Mouse (Mus musculus): ENCODE results near the gene Triobp. TPM values are rescaled to one million over a fixed set of nuclear protein-coding genes. Genes with fewer than 3 reads are reported as not detected.

Gene Triobp
- polyA plus RNA-seq, 1 experiment from 2014 or later, result 46.7 TPM

- Histone ChIP-seq H3K9ac (ENCODE audit: low read depth, low read length) (peak overlapping the region; percentile 47), H3K36me3 (ENCODE audit: control insufficient read depth, insufficient read depth, low read length) (peaks cover 26% of the 10 kb centered on the region), H3K4me1 (replicated peaks; ENCODE audit: control insufficient read depth, insufficient read depth, low read length) (peaks cover 2% of the 10 kb centered on the region), H3K9me3 (ENCODE audit: control insufficient read depth, low read length) (no peaks in the 10 kb centered on the region), H3K27me3 (replicated peaks; ENCODE audit: control insufficient read depth, insufficient read depth, low read length) (peaks cover 9% of the 10 kb centered on the region), H3K27ac (ENCODE audit: low read depth, low read length) (peak overlapping the region; percentile 19; the same call in 1 of the 2 replicates), H3K4me3 (ENCODE audit: low read depth, low read length) (peak overlapping the region; percentile 25), H3K4me2 (peak overlapping the region; percentile 61)
- DNase-seq (ENCODE audit: low spot score), result peak; percentile 81
- peak; percentile 63 for ATAC-seq (replicated peaks; ENCODE audit: low FRiP score)
- 15% methylated on average over 9 of the region's 9 CpGs for WGBS
These were observed 4.9 kb upstream of the Triobp start for GRCm38 (mm10) chr15:78942663-78943062.

GRCm38 (mm10) chr15:78946232-78946631, 1.3 kb upstream of the Triobp start:
- no peaks in the 10 kb centered on the region for H3K9me3 ChIP-seq (ENCODE audit: control insufficient read depth, low read length)
- no peak overlapping the region for H3K4me3 ChIP-seq (ENCODE audit: low read depth, low read length)
- ATAC-seq (replicated peaks; ENCODE audit: low FRiP score), result no peak
- no peak for DNase-seq (ENCODE audit: low spot score)
- peaks cover 9% of the 10 kb centered on the region for H3K4me1 ChIP-seq (replicated peaks; ENCODE audit: control insufficient read depth, insufficient read depth, low read length)
- H3K27ac ChIP-seq (ENCODE audit: low read depth, low read length), result no peak overlapping the region
- H3K9ac ChIP-seq (ENCODE audit: low read depth, low read length), result no peak overlapping the region
- 83% methylated on average over 7 of the region's 7 CpGs for WGBS
- no peak overlapping the region for H3K4me2 ChIP-seq
- H3K27me3 ChIP-seq (replicated peaks; ENCODE audit: control insufficient read depth, insufficient read depth, low read length), result peaks cover 14% of the 10 kb centered on the region
- no peaks in the 10 kb centered on the region for H3K36me3 ChIP-seq (ENCODE audit: control insufficient read depth, insufficient read depth, low read length)

- Histone ChIP-seq H3K9me3 (ENCODE audit: control insufficient read depth, low read length) (no peaks in the 10 kb centered on the region), H3K9ac (ENCODE audit: low read depth, low read length) (no peak overlapping the region), H3K36me3 (ENCODE audit: control insufficient read depth, insufficient read depth, low read length) (no peaks in the 10 kb centered on the region), H3K27ac (ENCODE audit: low read depth, low read length) (no peak overlapping the region), H3K4me1 (replicated peaks; ENCODE audit: control insufficient read depth, insufficient read depth, low read length) (peaks cover 7% of the 10 kb centered on the region), H3K4me2 (peak overlapping the region; percentile 81), H3K27me3 (replicated peaks; ENCODE audit: control insufficient read depth, insufficient read depth, low read length) (peaks cover 14% of the 10 kb centered on the region), H3K4me3 (ENCODE audit: low read depth, low read length) (peak overlapping the region; percentile 48)
- ATAC-seq (replicated peaks; ENCODE audit: low FRiP score) (no peak), DNase-seq (ENCODE audit: low spot score) (no peak)
- WGBS, result 6% methylated on average over 11 of the region's 11 CpGs
These were observed 715 bp downstream of the Triobp start for GRCm38 (mm10) chr15:78948152-78948725.

GRCm38 (mm10) chr15:78948883-78949282, 1.4 kb downstream of the Triobp start:
- Histone ChIP-seq H3K4me2 (no peak overlapping the region), H3K4me1 (replicated peaks; ENCODE audit: control insufficient read depth, insufficient read depth, low read length) (peaks cover 7% of the 10 kb centered on the region), H3K9ac (ENCODE audit: low read depth, low read length) (no peak overlapping the region), H3K27me3 (replicated peaks; ENCODE audit: control insufficient read depth, insufficient read depth, low read length) (peaks cover 14% of the 10 kb centered on the region), H3K9me3 (ENCODE audit: control insufficient read depth, low read length) (no peaks in the 10 kb centered on the region), H3K4me3 (ENCODE audit: low read depth, low read length) (no peak overlapping the region), H3K36me3 (ENCODE audit: control insufficient read depth, insufficient read depth, low read length) (no peaks in the 10 kb centered on the region), H3K27ac (ENCODE audit: low read depth, low read length) (no peak overlapping the region)
- WGBS, result 94% methylated on average over 3 of the region's 3 CpGs
- DNase-seq (ENCODE audit: low spot score), result no peak
- ATAC-seq (replicated peaks; ENCODE audit: low FRiP score), result no peak

GRCm38 (mm10) chr15:78955663-78956062, 8.1 kb downstream of the Triobp start:
- ATAC-seq (replicated peaks; ENCODE audit: low FRiP score), result no peak
- 65% methylated on average over 3 of the region's 3 CpGs for WGBS

GRCm38 (mm10) chr15:78956351-78956750, 8.8 kb downstream of the Triobp start:
- Histone ChIP-seq H3K9ac (ENCODE audit: low read depth, low read length) (no peak overlapping the region), H3K36me3 (ENCODE audit: control insufficient read depth, insufficient read depth, low read length) (no peaks in the 10 kb centered on the region), H3K27me3 (replicated peaks; ENCODE audit: control insufficient read depth, insufficient read depth, low read length) (0 out of 2 replicates have a peak, but pooled peaks cover 2% of the 10 kb centered on the region), H3K4me1 (replicated peaks; ENCODE audit: control insufficient read depth, insufficient read depth, low read length) (no peaks in the 10 kb centered on the region), H3K4me2 (no peak overlapping the region), H3K9me3 (ENCODE audit: control insufficient read depth, low read length) (no peaks in the 10 kb centered on the region), H3K27ac (ENCODE audit: low read depth, low read length) (no peak overlapping the region), H3K4me3 (ENCODE audit: low read depth, low read length) (no peak overlapping the region)
- 58% methylated on average over 4 of the region's 4 CpGs for WGBS
- no peak for DNase-seq (ENCODE audit: low spot score)
- no peak for ATAC-seq (replicated peaks; ENCODE audit: low FRiP score)

More at GRCm38 (mm10) chr15:78955663-78956062, 8.1 kb downstream of the Triobp start:
- Histone ChIP-seq H3K4me2 (no peak overlapping the region), H3K36me3 (ENCODE audit: control insufficient read depth, insufficient read depth, low read length) (no peaks in the 10 kb centered on the region), H3K9ac (ENCODE audit: low read depth, low read length) (no peak overlapping the region), H3K4me1 (replicated peaks; ENCODE audit: control insufficient read depth, insufficient read depth, low read length) (no peaks in the 10 kb centered on the region), H3K27ac (ENCODE audit: low read depth, low read length) (no peak overlapping the region), H3K9me3 (ENCODE audit: control insufficient read depth, low read length) (no peaks in the 10 kb centered on the region), H3K4me3 (ENCODE audit: low read depth, low read length) (no peak overlapping the region), H3K27me3 (replicated peaks; ENCODE audit: control insufficient read depth, insufficient read depth, low read length) (0 out of 2 replicates have a peak, but pooled peaks cover 2% of the 10 kb centered on the region)
- DNase-seq (ENCODE audit: low spot score), result no peak

- DNase-seq (ENCODE audit: low spot score) (no peak), ATAC-seq (replicated peaks; ENCODE audit: low FRiP score) (no peak)
- 0 out of 2 replicates have a peak, but pooled peaks cover 2% of the 10 kb centered on the region for H3K27me3 ChIP-seq (replicated peaks; ENCODE audit: control insufficient read depth, insufficient read depth, low read length)
- no peak overlapping the region for H3K9ac ChIP-seq (ENCODE audit: low read depth, low read length)
- no peak overlapping the region for H3K4me3 ChIP-seq (ENCODE audit: low read depth, low read length)
- no peaks in the 10 kb centered on the region for H3K9me3 ChIP-seq (ENCODE audit: control insufficient read depth, low read length)
- no peak overlapping the region for H3K4me2 ChIP-seq
- no peaks in the 10 kb centered on the region for H3K36me3 ChIP-seq (ENCODE audit: control insufficient read depth, insufficient read depth, low read length)
- H3K4me1 ChIP-seq (replicated peaks; ENCODE audit: control insufficient read depth, insufficient read depth, low read length), result no peaks in the 10 kb centered on the region
- 50% methylated on average over 15 of the region's 15 CpGs for WGBS
- no peak overlapping the region for H3K27ac ChIP-seq (ENCODE audit: low read depth, low read length)
These were observed 9.5 kb downstream of the Triobp start for GRCm38 (mm10) chr15:78957021-78957420.

GRCm38 (mm10) chr15:78959537-78959936, 12.0 kb downstream of the Triobp start:
- Histone ChIP-seq H3K9me3 (ENCODE audit: control insufficient read depth, low read length) (no peaks in the 10 kb centered on the region), H3K4me3 (ENCODE audit: low read depth, low read length) (no peak overlapping the region), H3K27ac (ENCODE audit: low read depth, low read length) (no peak overlapping the region), H3K4me2 (no peak overlapping the region), H3K4me1 (replicated peaks; ENCODE audit: control insufficient read depth, insufficient read depth, low read length) (0 out of 2 replicates have a peak, but pooled peaks cover 2% of the 10 kb centered on the region), H3K27me3 (replicated peaks; ENCODE audit: control insufficient read depth, insufficient read depth, low read length) (0 out of 2 replicates have a peak, but pooled peaks cover 2% of the 10 kb centered on the region), H3K9ac (ENCODE audit: low read depth, low read length) (no peak overlapping the region), H3K36me3 (ENCODE audit: control insufficient read depth, insufficient read depth, low read length) (no peaks in the 10 kb centered on the region)
- DNase-seq (ENCODE audit: low spot score), result no peak
- ATAC-seq (replicated peaks; ENCODE audit: low FRiP score), result no peak
- WGBS, result 73% methylated on average over 11 of the region's 11 CpGs

- Histone ChIP-seq H3K9me3 (ENCODE audit: control insufficient read depth, low read length) (no peaks in the 10 kb centered on the region), H3K27ac (ENCODE audit: low read depth, low read length) (no peak overlapping the region), H3K9ac (ENCODE audit: low read depth, low read length) (no peak overlapping the region), H3K4me1 (replicated peaks; ENCODE audit: control insufficient read depth, insufficient read depth, low read length) (0 out of 2 replicates have a peak, but pooled peaks cover 2% of the 10 kb centered on the region), H3K36me3 (ENCODE audit: control insufficient read depth, insufficient read depth, low read length) (no peaks in the 10 kb centered on the region), H3K4me3 (ENCODE audit: low read depth, low read length) (no peak overlapping the region), H3K27me3 (replicated peaks; ENCODE audit: control insufficient read depth, insufficient read depth, low read length) (0 out of 2 replicates have a peak, but pooled peaks cover 2% of the 10 kb centered on the region), H3K4me2 (no peak overlapping the region)
- ATAC-seq (replicated peaks; ENCODE audit: low FRiP score), result no peak
- no peak for DNase-seq (ENCODE audit: low spot score)
- 61% methylated on average over 4 of the region's 4 CpGs for WGBS
These were observed 12.6 kb downstream of the Triobp start for GRCm38 (mm10) chr15:78960088-78960487.

Data from liver, embryonic 11.5 days (tissue).